Mouse (Mus musculus): Measurements from ENCODE around the gene Gng7. TPM values are rescaled to one million over a fixed set of nuclear protein-coding genes. Genes with fewer than 3 reads are reported as not detected.

Gng7 gene
- polyA plus RNA-seq, 1 experiment from 2014 or later = 8.0 TPM

- H3K27me3 ChIP-seq (ENCODE audit: control insufficient read depth, insufficient read depth, low read length) = no peaks in the 10 kb centered on the region
- H3K4me3 ChIP-seq (ENCODE audit: low read depth, low read length) = no peak overlapping the region
- DNase-seq (ENCODE audit: low spot score) (no peak), ATAC-seq (replicated peaks; ENCODE audit: low FRiP score) (no peak)
- H3K9ac ChIP-seq (ENCODE audit: low read length) = no peak overlapping the region
- 84% methylated on average over 10 of the region's 10 CpGs for WGBS
- no peaks in the 10 kb centered on the region; the same call in 1 of the 2 replicates for H3K36me3 ChIP-seq (ENCODE audit: control insufficient read depth, insufficient read depth, low read length)
- no peaks in the 10 kb centered on the region for H3K9me3 ChIP-seq (ENCODE audit: control insufficient read depth, low read length)
- no peak overlapping the region for H3K4me2 ChIP-seq (ENCODE audit: low read depth, low read length, severe bottlenecking)
- peaks cover 3% of the 10 kb centered on the region; the same call in 1 of the 2 replicates for H3K4me1 ChIP-seq (replicated peaks; ENCODE audit: control insufficient read depth, insufficient read depth, low read length)
- no peak overlapping the region for H3K27ac ChIP-seq (ENCODE audit: low read depth, low read length)
Measured at GRCm38 (mm10) chr10:81033586-81033985, 18.8 kb upstream of the Gng7 start.

GRCm38 (mm10) chr10:81029031-81029430 lies 14.3 kb upstream of the Gng7 start:
- WGBS = 79% methylated on average over 10 of the region's 10 CpGs

GRCm38 (mm10) chr10:81028219-81028618 lies 13.5 kb upstream of the Gng7 start:
- Histone ChIP-seq H3K4me3 (ENCODE audit: low read depth, low read length) (no peak overlapping the region), H3K9me3 (ENCODE audit: control insufficient read depth, low read length) (no peaks in the 10 kb centered on the region), H3K36me3 (ENCODE audit: control insufficient read depth, insufficient read depth, low read length) (no peaks in the 10 kb centered on the region; the same call in 1 of the 2 replicates), H3K4me1 (replicated peaks; ENCODE audit: control insufficient read depth, insufficient read depth, low read length) (peaks cover 4% of the 10 kb centered on the region; the same call in 1 of the 2 replicates), H3K4me2 (ENCODE audit: low read depth, low read length, severe bottlenecking) (no peak overlapping the region), H3K27me3 (ENCODE audit: control insufficient read depth, insufficient read depth, low read length) (peaks cover 6% of the 10 kb centered on the region; the same call in 1 of the 2 replicates), H3K9ac (ENCODE audit: low read length) (no peak overlapping the region), H3K27ac (ENCODE audit: low read depth, low read length) (no peak overlapping the region)
- no peak for ATAC-seq (replicated peaks; ENCODE audit: low FRiP score)
- no peak for DNase-seq (ENCODE audit: low spot score)

More at GRCm38 (mm10) chr10:81029031-81029430, 14.3 kb upstream of the Gng7 start:
- Histone ChIP-seq H3K4me3 (ENCODE audit: low read depth, low read length) (no peak overlapping the region), H3K9ac (ENCODE audit: low read length) (no peak overlapping the region), H3K27me3 (ENCODE audit: control insufficient read depth, insufficient read depth, low read length) (peaks cover 6% of the 10 kb centered on the region; the same call in 1 of the 2 replicates), H3K4me1 (replicated peaks; ENCODE audit: control insufficient read depth, insufficient read depth, low read length) (peaks cover 4% of the 10 kb centered on the region; the same call in 1 of the 2 replicates), H3K9me3 (ENCODE audit: control insufficient read depth, low read length) (no peaks in the 10 kb centered on the region), H3K36me3 (ENCODE audit: control insufficient read depth, insufficient read depth, low read length) (no peaks in the 10 kb centered on the region; the same call in 1 of the 2 replicates), H3K4me2 (ENCODE audit: low read depth, low read length, severe bottlenecking) (no peak overlapping the region), H3K27ac (ENCODE audit: low read depth, low read length) (no peak overlapping the region)
- DNase-seq (ENCODE audit: low spot score) (no peak), ATAC-seq (replicated peaks; ENCODE audit: low FRiP score) (no peak)

GRCm38 (mm10) chr10:81027331-81027730 lies 12.6 kb upstream of the Gng7 start:
- DNase-seq (ENCODE audit: low spot score) (no peak), ATAC-seq (replicated peaks; ENCODE audit: low FRiP score) (no peak)
- peaks cover 10% of the 10 kb centered on the region; the same call in 1 of the 2 replicates for H3K27me3 ChIP-seq (ENCODE audit: control insufficient read depth, insufficient read depth, low read length)
- no peak overlapping the region for H3K4me3 ChIP-seq (ENCODE audit: low read depth, low read length)
- H3K4me2 ChIP-seq (ENCODE audit: low read depth, low read length, severe bottlenecking) = no peak overlapping the region
- H3K9ac ChIP-seq (ENCODE audit: low read length) = no peak overlapping the region
- H3K27ac ChIP-seq (ENCODE audit: low read depth, low read length) = no peak overlapping the region
- H3K9me3 ChIP-seq (ENCODE audit: control insufficient read depth, low read length) = no peaks in the 10 kb centered on the region
- H3K4me1 ChIP-seq (replicated peaks; ENCODE audit: control insufficient read depth, insufficient read depth, low read length) = peaks cover 4% of the 10 kb centered on the region; the same call in 1 of the 2 replicates
- no peaks in the 10 kb centered on the region; the same call in 1 of the 2 replicates for H3K36me3 ChIP-seq (ENCODE audit: control insufficient read depth, insufficient read depth, low read length)
- 83% methylated on average over 4 of the region's 4 CpGs for WGBS

GRCm38 (mm10) chr10:81026857-81027256 lies 12.1 kb upstream of the Gng7 start:
- ATAC-seq (replicated peaks; ENCODE audit: low FRiP score) (no peak), DNase-seq (ENCODE audit: low spot score) (no peak)
- no peaks in the 10 kb centered on the region for H3K9me3 ChIP-seq (ENCODE audit: control insufficient read depth, low read length)
- peaks cover 10% of the 10 kb centered on the region; the same call in 1 of the 2 replicates for H3K27me3 ChIP-seq (ENCODE audit: control insufficient read depth, insufficient read depth, low read length)
- H3K9ac ChIP-seq (ENCODE audit: low read length) = no peak overlapping the region
- no peak overlapping the region for H3K4me2 ChIP-seq (ENCODE audit: low read depth, low read length, severe bottlenecking)
- no peak overlapping the region for H3K4me3 ChIP-seq (ENCODE audit: low read depth, low read length)
- no peak overlapping the region for H3K27ac ChIP-seq (ENCODE audit: low read depth, low read length)
- H3K4me1 ChIP-seq (replicated peaks; ENCODE audit: control insufficient read depth, insufficient read depth, low read length) = peaks cover 4% of the 10 kb centered on the region; the same call in 1 of the 2 replicates
- WGBS = 97% methylated on average over 5 of the region's 5 CpGs
- no peaks in the 10 kb centered on the region; the same call in 1 of the 2 replicates for H3K36me3 ChIP-seq (ENCODE audit: control insufficient read depth, insufficient read depth, low read length)

- H3K36me3 ChIP-seq (ENCODE audit: control insufficient read depth, insufficient read depth, low read length) = no peaks in the 10 kb centered on the region
- peaks cover 4% of the 10 kb centered on the region; the same call in 1 of the 2 replicates for H3K4me1 ChIP-seq (replicated peaks; ENCODE audit: control insufficient read depth, insufficient read depth, low read length)
- H3K4me2 ChIP-seq (ENCODE audit: low read depth, low read length, severe bottlenecking) = peak within 1 kb of the TSS; percentile 75
- no peaks in the 10 kb centered on the region for H3K9me3 ChIP-seq (ENCODE audit: control insufficient read depth, low read length)
- H3K27me3 ChIP-seq (ENCODE audit: control insufficient read depth, insufficient read depth, low read length) = peaks cover 12% of the 10 kb centered on the region; the same call in 1 of the 2 replicates
- H3K9ac ChIP-seq (ENCODE audit: low read length) = peak within 1 kb of the TSS; percentile 61
- 49% methylated on average over 12 of the region's 12 CpGs for WGBS
- DNase-seq (ENCODE audit: low spot score) (no peak), ATAC-seq (replicated peaks; ENCODE audit: low FRiP score) (no peak)
- H3K27ac ChIP-seq (ENCODE audit: low read depth, low read length) = no peak within 1 kb of the TSS
- H3K4me3 ChIP-seq (ENCODE audit: low read depth, low read length) = peak within 1 kb of the TSS; percentile 37
Measured at GRCm38 (mm10) chr10:81025639-81026275, 11.0 kb upstream of the Gng7 start, which contains the start of gene Diras1. Gene Diras1, minus strand, starts transcription at chr10:81025662.

- Histone ChIP-seq H3K4me1 (replicated peaks; ENCODE audit: control insufficient read depth, insufficient read depth, low read length) (peaks cover 4% of the 10 kb centered on the region; the same call in 1 of the 2 replicates), H3K4me3 (ENCODE audit: low read depth, low read length) (peak overlapping the region; percentile 37), H3K4me2 (ENCODE audit: low read depth, low read length, severe bottlenecking) (peak overlapping the region; percentile 75), H3K36me3 (ENCODE audit: control insufficient read depth, insufficient read depth, low read length) (no peaks in the 10 kb centered on the region), H3K27ac (ENCODE audit: low read depth, low read length) (no peak overlapping the region), H3K27me3 (ENCODE audit: control insufficient read depth, insufficient read depth, low read length) (peaks cover 12% of the 10 kb centered on the region; the same call in 1 of the 2 replicates), H3K9ac (ENCODE audit: low read length) (peak overlapping the region; percentile 61), H3K9me3 (ENCODE audit: control insufficient read depth, low read length) (no peaks in the 10 kb centered on the region)
- ATAC-seq (replicated peaks; ENCODE audit: low FRiP score) = peak; percentile 39
- WGBS = 2% methylated on average over 30 of the region's 43 CpGs
- DNase-seq (ENCODE audit: low spot score) = peak; percentile 63
Measured at GRCm38 (mm10) chr10:81025047-81025621, 10.4 kb upstream of the Gng7 start.

GRCm38 (mm10) chr10:81024346-81024937 lies 9.7 kb upstream of the Gng7 start:
- Histone ChIP-seq H3K27me3 (ENCODE audit: control insufficient read depth, insufficient read depth, low read length) (peaks cover 12% of the 10 kb centered on the region; the same call in 1 of the 2 replicates), H3K4me1 (replicated peaks; ENCODE audit: control insufficient read depth, insufficient read depth, low read length) (peaks cover 4% of the 10 kb centered on the region; the same call in 1 of the 2 replicates), H3K36me3 (ENCODE audit: control insufficient read depth, insufficient read depth, low read length) (no peaks in the 10 kb centered on the region), H3K4me3 (ENCODE audit: low read depth, low read length) (peak overlapping the region; percentile 37), H3K9me3 (ENCODE audit: control insufficient read depth, low read length) (no peaks in the 10 kb centered on the region), H3K27ac (ENCODE audit: low read depth, low read length) (no peak overlapping the region), H3K9ac (ENCODE audit: low read length) (peak overlapping the region; percentile 61; the same call in 1 of the 2 replicates), H3K4me2 (ENCODE audit: low read depth, low read length, severe bottlenecking) (peak overlapping the region; percentile 75)
- 72% methylated on average over 5 of the region's 5 CpGs for WGBS
- no peak for ATAC-seq (replicated peaks; ENCODE audit: low FRiP score)
- no peak for DNase-seq (ENCODE audit: low spot score)
